In the genomic region with DNA sequence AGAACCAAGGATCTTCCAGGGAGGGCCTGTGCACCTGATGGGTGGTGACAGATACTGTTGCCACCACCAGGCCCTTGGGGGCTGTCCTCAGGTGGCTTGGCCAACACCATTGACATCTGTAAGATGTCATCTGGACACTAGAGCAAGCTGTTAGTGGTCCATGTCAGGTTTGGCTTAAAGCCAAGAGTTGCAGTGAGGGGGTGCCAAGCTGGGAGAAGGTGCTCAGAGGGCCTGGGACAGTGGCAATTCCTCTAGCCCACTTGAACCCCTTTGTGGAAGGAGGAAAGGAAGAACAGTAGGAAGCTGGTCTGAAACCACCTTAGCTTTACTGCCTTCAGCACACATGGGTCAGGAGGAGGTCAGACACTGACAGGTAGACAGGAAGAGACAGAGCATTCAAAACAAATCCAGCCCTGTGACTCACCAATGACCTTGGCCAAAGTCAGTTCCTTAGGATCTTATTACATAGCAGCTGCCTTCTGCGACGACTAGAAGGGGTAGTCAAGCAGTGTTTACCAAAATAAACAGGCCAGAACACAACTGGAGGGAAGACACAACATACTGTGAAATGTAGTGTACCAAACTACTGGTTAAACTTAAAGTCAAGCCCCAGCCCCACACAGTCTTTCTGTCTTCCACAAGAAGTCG, we compare ENCODE assay signal across 11 mouse cellular contexts. TPM values are rescaled to one million over a fixed set of nuclear protein-coding genes. Genes with fewer than 3 reads are reported as not detected.
DNase-seq lines count a peak whose midpoint lies in the region; ATAC-seq lines count a peak whose summit lies in the region.
"Had no signal": no experiment of that assay in that cellular context is flagged by ENCODE, and none has a peak within 500 bp of the region (broad histone marks: within the 10 kb centered on the region; RNA-seq: fewer than 3 reads in every experiment).

No protein-coding gene starts in this region.

- peak; percentile 49 for DNase-seq in kidney, adult 9 months
- peak; percentile 74 for DNase-seq in adrenal gland, adult 2 months
- DNase-seq in gastrocnemius, postnatal 25 days, result peak; percentile 47
- peak; percentile 24 to 52 for DNase-seq in kidney, postnatal 36 days
- DNase-seq in right cerebral cortex, adult 18-20 months, result no peak
- no peak for DNase-seq in layer of hippocampus, postnatal 14 days (ENCODE audit: low spot score in 2 of 2)
- DNase-seq: lung, adult 2 months; right cerebral cortex, postnatal 25 days had no signal

- no peak overlapping the region for H3K9ac ChIP-seq in kidney, embryonic 14.5 days (ENCODE audit: low read depth, low read length)
- H3K9ac ChIP-seq: neural tube, embryonic 13.5 days had no signal

- H3K27ac ChIP-seq in kidney, embryonic 14.5 days (ENCODE audit: low read depth, low read length), result no peak overlapping the region
- H3K27ac ChIP-seq: midbrain, embryonic 10.5 days; neural tube, embryonic 13.5 days had no signal

- peaks cover 12% of the 10 kb centered on the region for H3K36me3 ChIP-seq in kidney, embryonic 14.5 days (ENCODE audit: control insufficient read depth, insufficient read depth, low read length)

- no peaks in the 10 kb centered on the region for H3K9me3 ChIP-seq in kidney, embryonic 14.5 days (ENCODE audit: control insufficient read depth, low read length)
- H3K9me3 ChIP-seq: midbrain, embryonic 10.5 days; neural tube, embryonic 13.5 days had no signal

- H3K4me1 ChIP-seq in kidney, embryonic 14.5 days (ENCODE audit: control insufficient read depth, insufficient read depth, low read length), result peaks cover 17% of the 10 kb centered on the region; the same call in 1 of the 2 replicates

- H3K4me3 ChIP-seq in kidney, embryonic 14.5 days (ENCODE audit: low read length), result no peak overlapping the region
- H3K4me3 ChIP-seq: midbrain, embryonic 10.5 days; neural tube, embryonic 13.5 days had no signal

- no peak overlapping the region for H3K4me2 ChIP-seq in kidney, embryonic 14.5 days (replicated peaks; ENCODE audit: low read depth, low read length)
- H3K4me2 ChIP-seq: neural tube, embryonic 13.5 days had no signal

- no peaks in the 10 kb centered on the region for H3K27me3 ChIP-seq in kidney, embryonic 14.5 days (ENCODE audit: control insufficient read depth, insufficient read depth, low read length)
- H3K27me3 ChIP-seq: neural tube, embryonic 13.5 days had no signal

- WGBS in kidney, embryonic 14.5 days, result 37% methylated on average over 3 of the region's 3 CpGs

- no peak for ATAC-seq in kidney, embryonic 14.5 days (ENCODE audit: low FRiP score, low TSS enrichment)

RNA-seq across cellular contexts. Expression of a gene that starts 4.3 kb away (rescaled TPM):
- polyA plus RNA-seq in kidney, embryonic 14.5 days (2014; fragmentation: Nextera tagmentation; extraction: Ambion mirVana), result 13.5 and 19.8 TPM in 2 replicates
- total RNA-seq in adrenal gland, adult 2 months (2021), result 10 to 100 TPM; 84.1 to 87.6 TPM
- polyA plus RNA-seq in adrenal gland, adult 2 months (2012; rRNA removed), result 131 and 150 TPM in 2 replicates
- total RNA-seq in gastrocnemius, postnatal 25 days (2021), result 10 to 100 TPM; 22.2 to 23.6 TPM
- total RNA-seq in layer of hippocampus, postnatal 14 days (2021), result 100 to 1,000 TPM in 1 of 2 experiments, 10 to 100 TPM in 1; 96.3 to 101 TPM

RNA-seq across cellular contexts. Expression of a gene that starts 4.4 kb away (rescaled TPM):
- polyA plus RNA-seq in kidney, embryonic 14.5 days (2014; fragmentation: Nextera tagmentation; extraction: Ambion mirVana), result 60.1 and 62.5 TPM in 2 replicates
- 100 to 1,000 TPM in 1 of 2 experiments, 10 to 100 TPM in 1; 82.1 to 127 TPM for total RNA-seq in adrenal gland, adult 2 months (2021)
- 42.7 and 59.3 TPM in 2 replicates for polyA plus RNA-seq in adrenal gland, adult 2 months (2012; rRNA removed)
- total RNA-seq in gastrocnemius, postnatal 25 days (2021), result 10 to 100 TPM; 40.8 to 42.9 TPM
- 10 to 100 TPM; 62.2 to 68.6 TPM for total RNA-seq in layer of hippocampus, postnatal 14 days (2021)

RNA-seq across cellular contexts. Expression of a gene that starts 18.0 kb away (rescaled TPM):
- polyA plus RNA-seq in kidney, embryonic 14.5 days (2014; fragmentation: Nextera tagmentation; extraction: Ambion mirVana), result 53.0 and 102 TPM in 2 replicates
- 100 to 1,000 TPM in 1 of 2 experiments, 10 to 100 TPM in 1; 81.7 to 117 TPM for total RNA-seq in adrenal gland, adult 2 months (2021)
- polyA plus RNA-seq in adrenal gland, adult 2 months (2012; rRNA removed), result 74.4 and 104 TPM in 2 replicates
- total RNA-seq in gastrocnemius, postnatal 25 days (2021), result 100 to 1,000 TPM in 1 of 2 experiments, 10 to 100 TPM in 1; 95.4 to 105 TPM
- total RNA-seq in layer of hippocampus, postnatal 14 days (2021), result 100 to 1,000 TPM; 148 to 149 TPM

RNA-seq across cellular contexts. Expression of a gene that starts 43.8 kb away (rescaled TPM):
- 62.7 and 85.9 TPM in 2 replicates for polyA plus RNA-seq in kidney, embryonic 14.5 days (2014; fragmentation: Nextera tagmentation; extraction: Ambion mirVana)
- 10 to 100 TPM; 66.7 to 69.2 TPM for total RNA-seq in adrenal gland, adult 2 months (2021)
- polyA plus RNA-seq in adrenal gland, adult 2 months (2012; rRNA removed), result 21.0 and 23.7 TPM in 2 replicates
- total RNA-seq in gastrocnemius, postnatal 25 days (2021), result 10 to 100 TPM; 32.8 to 34.1 TPM
- total RNA-seq in layer of hippocampus, postnatal 14 days (2021), result 10 to 100 TPM; 77.5 to 79.7 TPM

RNA-seq across cellular contexts. Expression of a gene that starts 43.9 kb away (rescaled TPM):
- polyA plus RNA-seq in kidney, embryonic 14.5 days (2014; fragmentation: Nextera tagmentation; extraction: Ambion mirVana), result 2.7 and 3.6 TPM in 2 replicates
- 1 to 10 TPM; 1.6 to 2.0 TPM for total RNA-seq in adrenal gland, adult 2 months (2021)
- 1.0 and 1.3 TPM in 2 replicates for polyA plus RNA-seq in adrenal gland, adult 2 months (2012; rRNA removed)
- under 1 TPM; 0.23 to 0.54 TPM for total RNA-seq in gastrocnemius, postnatal 25 days (2021)
- under 1 TPM; 0.74 to 0.97 TPM for total RNA-seq in layer of hippocampus, postnatal 14 days (2021)

Comparison
In these comparisons a context has a peak if more than half of its experiments do, and no peak if none do; other contexts are left out.
1. DNase-seq: peak in kidney, adult 9 months (single experiment), adrenal gland, adult 2 months (single experiment), gastrocnemius, postnatal 25 days (single experiment) and kidney, postnatal 36 days (2 of 2); none in right cerebral cortex, adult 18-20 months (single experiment) and layer of hippocampus, postnatal 14 days (0 of 2).